Mouse (Mus musculus): ENCODE measurements around the gene Kcnj1.

The Kcnj1 gene

GRCm38 (mm10) chr9:32394761-32395161 is 22.5 kb downstream of the Kcnj1 start:
- DNase-seq (ENCODE audit: low spot score in 2 of 2), result no peak

GRCm38 (mm10) chr9:32400212-32400611 is 27.9 kb downstream of the Kcnj1 start:
- DNase-seq (ENCODE audit: low spot score in 2 of 2), result no peak

- peak; percentile 74 to 80 for DNase-seq (ENCODE audit: low spot score in 2 of 2)
Observed at GRCm38 (mm10) chr9:32400662-32401161, 28.4 kb downstream of the Kcnj1 start.

GRCm38 (mm10) chr9:32405191-32405925 is 33.1 kb downstream of the Kcnj1 start:
- peak; percentile 47 to 75 for DNase-seq (ENCODE audit: low spot score in 2 of 2)

- no peak for DNase-seq (ENCODE audit: low spot score in 2 of 2)
Observed at GRCm38 (mm10) chr9:32408730-32409059, 36.4 kb downstream of the Kcnj1 start.

- DNase-seq (ENCODE audit: low spot score in 2 of 2), result peak in 1 of 2 experiments; percentile 35
Observed at GRCm38 (mm10) chr9:32409060-32409961, 37.0 kb downstream of the Kcnj1 start.

GRCm38 (mm10) chr9:32410671-32411070 is 38.4 kb downstream of the Kcnj1 start:
- no peak for DNase-seq (ENCODE audit: low spot score in 2 of 2)

GRCm38 (mm10) chr9:32411507-32411906 is 39.2 kb downstream of the Kcnj1 start:
- DNase-seq (ENCODE audit: low spot score in 2 of 2), result no peak

- DNase-seq (ENCODE audit: low spot score in 2 of 2), result no peak
Observed at GRCm38 (mm10) chr9:32412836-32413580, 40.7 kb downstream of the Kcnj1 start.

- no peak for DNase-seq (ENCODE audit: low spot score in 2 of 2)
Observed at GRCm38 (mm10) chr9:32414956-32415355, 42.7 kb downstream of the Kcnj1 start.

GRCm38 (mm10) chr9:32415952-32416351 is 43.7 kb downstream of the Kcnj1 start:
- DNase-seq (ENCODE audit: low spot score in 2 of 2), result no peak

GRCm38 (mm10) chr9:32417466-32418116 is 45.3 kb downstream of the Kcnj1 start:
- no peak for DNase-seq (ENCODE audit: low spot score in 2 of 2)

GRCm38 (mm10) chr9:32420711-32421110 is 48.4 kb downstream of the Kcnj1 start:
- no peak for DNase-seq (ENCODE audit: low spot score in 2 of 2)

GRCm38 (mm10) chr9:32425321-32425720 is 53.0 kb downstream of the Kcnj1 start:
- DNase-seq (ENCODE audit: low spot score in 2 of 2), result no peak

- no peak for DNase-seq (ENCODE audit: low spot score in 2 of 2)
Observed at GRCm38 (mm10) chr9:32431061-32431460, 58.8 kb downstream of the Kcnj1 start.

GRCm38 (mm10) chr9:32434241-32435213 is 62.2 kb downstream of the Kcnj1 start:
- peak; percentile 25 to 43 for DNase-seq (ENCODE audit: low spot score in 2 of 2)

GRCm38 (mm10) chr9:32443115-32443514 is 70.8 kb downstream of the Kcnj1 start:
- no peak for DNase-seq (ENCODE audit: low spot score in 2 of 2)

- peak; percentile 34 to 61 for DNase-seq (ENCODE audit: low spot score in 2 of 2)
Observed at GRCm38 (mm10) chr9:32443817-32444216, 71.5 kb downstream of the Kcnj1 start.

- DNase-seq (ENCODE audit: low spot score in 2 of 2), result no peak
Observed at GRCm38 (mm10) chr9:32444453-32445201, 72.3 kb downstream of the Kcnj1 start.
